Mouse (Mus musculus): ENCODE measurements around the gene Flad1.
A peak's percentile ranks its signal among the peaks of the same experiment; 100 is the strongest.

Gene Flad1

DNA sequence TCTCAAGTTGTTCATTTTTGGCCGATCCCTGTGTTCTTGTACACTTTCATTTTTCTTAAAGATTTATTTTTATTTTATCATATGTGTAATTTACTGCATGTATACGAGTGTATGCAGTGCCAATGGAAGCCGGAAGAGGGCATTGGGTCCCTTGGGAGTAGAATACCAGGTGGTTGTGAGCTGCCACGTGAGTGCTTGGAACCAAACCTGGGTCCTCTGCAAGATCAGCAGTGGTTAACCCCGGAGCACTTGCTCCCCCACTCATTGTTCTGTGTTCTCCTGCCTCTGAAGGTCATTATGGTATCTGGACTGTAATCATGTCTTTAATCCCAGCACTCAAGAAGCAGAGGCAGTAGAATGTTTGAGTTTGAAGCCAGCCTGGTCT is 13.5 kb upstream of the Flad1 start:
- no peak for DNase-seq

DNA sequence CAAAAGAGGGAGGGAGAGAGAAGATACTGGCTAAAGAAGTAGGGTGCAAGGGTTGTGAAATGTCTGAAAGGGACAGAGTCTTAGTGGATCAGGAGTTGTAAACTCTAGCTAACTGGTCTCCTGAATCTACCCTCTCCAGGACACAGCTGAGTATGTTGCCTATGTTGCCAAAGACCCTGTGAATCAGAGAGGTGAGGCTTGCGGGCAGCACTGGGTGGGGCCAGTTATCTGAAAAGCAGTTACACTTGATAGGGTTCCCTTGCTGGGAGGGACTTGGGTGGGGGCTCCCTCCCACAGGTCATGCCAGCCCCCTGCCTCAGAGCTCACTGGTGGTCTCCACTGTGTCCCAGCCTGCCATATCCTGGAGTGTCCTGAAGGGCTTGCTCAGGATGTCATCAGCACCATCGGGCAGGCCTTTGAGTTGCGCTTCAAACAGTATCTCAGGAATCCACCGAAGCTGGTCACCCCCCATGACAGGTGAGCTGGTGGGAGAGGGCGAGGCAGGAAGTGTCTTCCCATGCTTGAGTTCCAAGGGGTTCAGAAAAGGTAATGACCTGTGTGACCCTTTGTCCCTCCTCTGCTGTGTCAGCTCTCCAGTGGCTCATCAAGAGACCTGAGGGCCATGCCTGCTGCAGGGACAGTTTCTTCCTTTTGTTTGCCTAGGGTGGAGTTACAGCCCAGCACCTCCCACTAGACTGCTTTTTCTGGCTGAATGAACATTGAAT is 12.9 kb upstream of the Flad1 start:
- no peak for DNase-seq

DNA sequence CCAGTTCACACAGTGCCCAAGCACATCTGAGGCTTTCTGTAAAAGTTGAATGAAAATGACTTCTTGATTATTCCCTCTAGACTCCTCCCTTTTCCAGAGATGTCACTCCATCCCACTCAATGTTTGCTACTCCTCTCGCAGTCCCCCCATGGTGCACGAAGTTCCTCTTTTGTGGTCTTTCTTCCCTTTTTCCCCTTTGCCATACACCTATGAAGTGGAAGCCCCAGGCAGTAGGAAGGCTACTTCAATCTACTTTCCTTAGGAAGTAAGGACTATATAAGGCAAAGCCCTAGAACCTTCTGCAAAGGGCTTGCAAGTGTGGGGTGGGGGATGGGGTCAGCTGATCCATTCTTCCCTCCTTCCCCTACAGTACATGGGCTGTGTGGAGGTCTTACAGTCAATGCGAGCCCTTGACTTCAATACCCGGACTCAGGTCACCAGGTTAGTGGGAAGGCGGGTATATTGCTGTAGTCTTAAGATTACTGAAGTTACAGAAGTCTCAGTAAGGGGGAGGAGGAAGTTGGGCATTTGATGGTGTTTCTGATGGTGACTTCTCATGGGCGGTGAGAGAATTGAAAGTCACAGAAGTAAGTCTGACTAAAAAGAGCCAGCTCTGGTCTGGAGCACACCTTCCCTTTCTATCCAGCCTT is 11.0 kb upstream of the Flad1 start:
- DNase-seq: no peak

DNA sequence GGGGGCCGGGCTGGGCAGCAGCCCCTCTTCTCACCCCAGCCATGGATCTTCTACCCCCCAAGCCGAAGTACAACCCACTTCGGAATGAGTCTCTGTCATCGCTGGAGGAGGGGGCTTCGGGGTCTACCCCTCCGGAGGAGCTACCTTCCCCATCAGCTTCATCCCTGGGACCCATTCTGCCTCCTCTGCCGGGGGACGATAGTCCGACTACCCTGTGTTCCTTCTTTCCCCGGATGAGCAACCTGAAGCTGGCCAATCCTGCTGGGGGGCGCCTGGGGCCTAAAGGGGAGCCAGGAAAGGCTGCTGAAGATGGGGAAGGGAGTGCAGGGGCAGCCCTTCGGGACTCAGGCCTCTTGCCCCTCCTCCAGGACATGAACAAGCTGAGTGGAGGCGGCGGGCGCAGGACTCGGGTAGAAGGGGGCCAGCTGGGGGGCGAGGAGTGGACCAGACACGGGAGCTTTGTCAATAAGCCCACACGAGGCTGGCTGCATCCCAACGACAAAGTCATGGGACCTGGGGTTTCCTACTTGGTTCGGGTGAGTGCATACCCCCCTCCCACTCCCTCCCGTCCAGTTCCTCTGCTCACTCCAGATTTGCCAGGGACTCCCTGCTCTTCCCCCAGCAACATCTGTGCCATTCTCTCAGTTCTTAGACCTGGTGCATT is 10.3 kb upstream of the Flad1 start:
- DNase-seq: no peak

DNA sequence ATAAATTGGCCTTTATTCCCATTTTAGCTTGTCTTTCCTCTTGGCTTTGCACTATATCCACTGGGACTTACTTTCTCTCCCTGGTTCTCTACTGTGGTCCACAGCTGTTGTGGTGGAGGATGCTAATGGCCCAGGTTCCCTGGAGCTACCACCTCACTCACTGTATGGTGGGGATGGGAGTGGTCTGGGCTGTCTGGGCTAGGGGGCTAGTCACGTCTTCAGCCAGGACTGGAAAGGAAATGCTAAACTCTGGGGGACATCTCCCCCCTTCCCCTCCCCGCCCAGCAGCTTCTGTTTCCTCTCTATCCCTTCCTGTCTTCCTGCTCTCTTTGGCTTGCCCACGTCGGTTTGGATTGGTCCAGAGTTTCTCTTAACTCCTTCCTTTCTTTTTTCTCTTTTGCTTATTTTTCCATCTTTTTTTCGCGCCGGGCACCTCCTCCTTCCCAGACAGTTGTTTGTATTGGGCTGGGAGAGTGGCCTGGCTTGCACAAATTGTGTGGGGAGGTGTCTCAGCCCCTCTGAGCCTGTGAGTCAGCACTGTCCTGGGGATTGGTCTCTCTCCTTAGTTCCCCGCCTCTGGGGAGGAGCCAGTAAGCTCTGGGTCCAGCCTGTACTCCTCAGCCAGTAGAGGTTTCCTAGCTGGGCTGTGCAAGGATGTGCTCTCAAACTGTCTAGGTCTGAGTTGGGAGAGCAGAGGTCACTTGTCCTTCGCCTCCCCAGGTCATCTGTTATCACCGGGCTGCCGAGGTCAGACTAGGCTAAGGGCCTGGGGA is 9.5 kb upstream of the Flad1 start:
- peak; percentile 74 to 77 for DNase-seq

DNA sequence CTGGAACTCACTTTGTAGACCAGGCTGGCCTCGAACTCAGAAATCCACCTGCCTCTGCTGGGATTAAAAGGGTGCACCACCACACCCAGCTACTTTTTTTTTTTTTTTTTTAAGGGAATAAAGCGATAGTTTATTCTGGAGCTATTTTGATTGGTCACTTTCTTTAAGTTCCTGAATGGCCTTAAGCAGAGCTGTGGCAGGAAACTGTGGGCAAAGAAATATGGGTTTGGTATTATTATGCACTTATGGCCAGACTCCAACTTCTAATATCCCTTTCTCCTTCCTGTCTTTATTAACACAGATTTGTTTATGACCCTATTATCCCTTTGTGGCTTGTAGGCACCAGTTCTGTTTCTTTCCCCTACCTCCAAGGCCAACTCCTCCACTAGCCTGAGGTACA is 8.8 kb upstream of the Flad1 start:
- no peak for DNase-seq

DNA sequence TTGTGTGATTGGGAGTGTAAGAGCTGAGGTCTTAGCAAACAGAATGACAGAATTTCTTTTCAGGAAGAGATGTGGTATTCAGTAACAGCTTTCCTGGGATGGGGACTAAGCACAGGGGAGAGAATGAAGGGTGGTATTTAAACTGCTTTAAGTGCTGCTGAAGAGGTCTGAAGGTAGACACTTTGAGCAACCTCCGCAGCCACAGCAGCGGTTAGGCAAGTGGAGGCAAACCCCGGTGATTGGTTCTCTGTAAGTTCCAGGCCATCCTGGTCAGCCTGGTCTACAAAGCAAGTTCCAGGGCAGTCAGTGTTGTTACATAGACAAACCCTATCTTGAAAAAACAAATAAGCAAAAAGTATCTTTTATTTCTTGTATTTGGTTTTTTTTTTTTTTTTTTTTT is 8.3 kb upstream of the Flad1 start:
- DNase-seq: no peak

DNA sequence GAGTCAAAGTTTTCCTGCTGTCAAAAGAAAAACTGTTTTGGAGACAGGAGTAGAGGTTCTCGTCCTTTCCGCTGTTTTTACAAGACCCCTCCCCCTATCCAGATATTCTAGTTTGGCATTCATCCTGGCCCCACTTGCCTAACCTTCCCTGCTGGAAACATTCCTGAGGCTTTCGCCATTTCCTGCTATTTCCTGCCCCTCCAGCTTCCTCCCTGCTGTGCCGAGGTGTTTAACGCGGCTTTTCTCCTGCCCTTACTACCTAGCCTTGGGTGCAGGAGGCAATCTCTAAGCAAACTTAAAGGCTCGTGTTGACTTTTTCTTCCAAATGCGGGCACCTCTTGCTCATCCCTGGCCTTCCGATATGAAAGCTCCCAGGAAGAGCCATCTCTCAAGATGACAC is 7.9 kb upstream of the Flad1 start:
- DNase-seq: peak; percentile 61

DNA sequence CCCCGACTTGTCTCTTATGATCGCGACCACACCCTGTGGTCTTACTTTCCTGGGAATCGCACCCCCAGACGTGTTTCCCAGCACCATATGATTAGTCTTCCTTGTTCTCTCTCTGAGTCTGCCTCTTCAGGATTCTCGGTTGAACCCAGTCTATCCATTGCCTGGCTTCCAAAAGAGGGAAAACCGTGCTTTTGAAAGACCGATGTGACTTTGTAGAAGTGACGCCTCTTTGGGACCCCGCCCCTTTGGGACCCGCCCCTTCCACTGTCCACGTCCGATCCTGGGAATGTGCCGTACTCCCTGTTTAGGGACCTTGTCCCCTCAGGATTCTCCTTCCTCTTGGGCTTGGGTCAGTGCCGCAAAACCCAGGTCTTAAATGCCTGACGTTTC is 7.2 kb upstream of the Flad1 start:
- peak; percentile 80 to 87 for DNase-seq

DNA sequence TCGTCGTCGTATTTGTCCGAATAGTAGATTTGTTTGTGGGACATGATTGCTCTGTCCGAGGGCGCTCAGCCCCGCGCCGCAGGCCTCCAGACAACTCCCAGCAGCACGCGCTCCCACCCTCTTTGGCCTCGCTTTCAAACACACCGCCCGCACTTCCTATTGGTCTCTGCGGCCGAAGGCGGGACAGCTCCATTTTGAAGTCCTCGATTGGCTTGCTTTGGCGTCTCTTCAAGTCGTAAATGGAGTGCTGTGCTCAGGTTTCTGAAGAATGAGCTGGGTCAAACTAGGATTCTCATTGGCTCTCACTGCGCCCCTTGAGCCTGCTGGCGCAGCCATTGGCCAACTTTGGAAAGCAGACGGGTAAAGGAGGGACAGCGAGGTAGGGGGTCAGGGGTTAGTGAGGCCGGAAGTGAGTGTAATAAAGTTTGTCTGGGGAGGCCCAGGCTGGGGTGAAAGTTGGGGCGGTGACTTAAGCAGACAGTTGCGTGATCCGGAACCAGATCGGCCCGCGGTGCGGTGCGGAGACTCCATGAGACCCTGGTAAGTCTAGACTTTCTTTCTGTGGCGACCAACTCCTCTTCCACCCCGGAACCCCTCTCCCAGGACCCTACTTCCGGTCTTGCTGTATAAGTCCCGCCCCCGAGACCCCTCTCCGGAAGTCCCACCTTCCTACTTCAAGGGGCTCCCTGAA is 6.6 kb upstream of the Flad1 start, which contains the start of the genes Cks1b and Shc1:
TSS of gene Cks1b (minus strand) at position 214 of the 691 bp plus-strand sequence.
TSS of gene Shc1 (plus strand) at position 274 of the 691 bp plus-strand sequence.
- peak; percentile 97 to 99 for DNase-seq

DNA sequence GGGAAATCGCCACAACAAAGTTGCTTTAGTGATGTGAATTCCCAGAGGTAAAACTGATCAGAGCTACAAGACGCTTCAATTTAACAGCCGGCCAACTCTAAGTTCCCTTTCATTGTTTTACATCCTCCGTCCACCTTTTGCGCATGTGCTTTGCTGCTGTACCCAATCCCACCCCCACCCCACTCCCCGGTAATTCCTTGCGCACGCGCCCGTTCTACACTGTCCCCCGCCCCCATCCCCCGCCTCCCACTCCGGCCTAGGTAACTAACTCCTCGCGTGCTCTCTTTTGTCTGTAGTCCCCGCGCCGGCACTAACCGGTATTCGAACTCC is 6.1 kb upstream of the Flad1 start:
- DNase-seq: no peak

DNA sequence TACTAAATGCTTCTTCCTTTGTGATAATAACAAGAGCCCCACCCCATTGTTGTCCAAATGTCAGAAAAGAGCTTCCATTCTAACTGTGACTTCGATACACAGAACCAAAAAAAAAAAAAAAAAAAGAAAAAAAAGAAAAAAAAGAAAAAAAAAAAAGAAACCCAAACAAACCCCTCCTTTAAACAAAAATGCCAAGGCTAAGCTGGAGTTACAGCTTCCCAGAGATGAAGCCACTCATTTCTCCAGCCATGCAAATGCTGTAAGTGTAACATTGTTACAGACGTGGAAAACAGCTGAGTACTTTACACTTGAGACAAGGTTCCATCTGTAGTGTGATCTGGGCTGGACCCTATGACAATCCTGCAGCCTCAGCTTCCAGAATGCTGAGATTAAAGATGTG is 5.5 kb upstream of the Flad1 start:
- no peak for DNase-seq

DNA sequence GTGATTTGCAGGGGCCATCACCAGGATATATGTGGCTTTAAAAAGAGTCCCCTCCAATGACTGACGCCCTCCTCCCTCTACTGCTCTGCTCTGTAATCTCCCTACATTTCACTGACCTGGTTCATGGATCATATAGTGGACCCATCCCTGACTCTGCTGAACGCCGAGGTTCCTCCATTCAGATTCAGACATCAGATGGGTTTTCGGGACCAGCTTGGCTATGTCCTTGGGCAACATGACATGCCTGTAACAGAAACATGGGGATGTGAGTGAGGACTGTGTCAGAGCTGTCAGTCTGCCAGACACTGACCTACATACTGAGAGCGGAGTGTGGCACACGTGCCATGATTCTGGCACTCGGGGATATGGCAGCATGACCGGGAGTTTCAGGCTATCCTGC is 4.5 kb upstream of the Flad1 start:
- no peak for DNase-seq

DNA sequence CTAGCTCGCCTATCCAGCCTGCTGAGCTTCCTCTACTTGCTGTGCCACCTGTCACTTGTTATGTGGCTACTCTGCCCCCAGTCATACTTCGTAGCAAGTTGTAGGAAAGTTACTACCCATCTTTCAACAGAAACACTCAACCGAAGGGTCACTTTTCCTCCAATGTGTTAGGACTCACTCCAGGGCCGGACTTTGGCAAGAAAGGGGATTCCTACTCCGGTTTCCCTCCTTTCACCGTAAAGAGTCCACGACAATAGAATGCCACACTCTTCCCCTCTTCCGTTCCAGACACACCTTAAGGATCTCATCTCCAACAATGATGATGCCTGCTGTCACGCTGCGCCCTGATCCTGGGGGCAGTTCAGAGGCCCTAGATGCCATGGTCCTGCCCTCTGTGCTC is 806 bp downstream of the Flad1 start:
- no peak for DNase-seq

DNA sequence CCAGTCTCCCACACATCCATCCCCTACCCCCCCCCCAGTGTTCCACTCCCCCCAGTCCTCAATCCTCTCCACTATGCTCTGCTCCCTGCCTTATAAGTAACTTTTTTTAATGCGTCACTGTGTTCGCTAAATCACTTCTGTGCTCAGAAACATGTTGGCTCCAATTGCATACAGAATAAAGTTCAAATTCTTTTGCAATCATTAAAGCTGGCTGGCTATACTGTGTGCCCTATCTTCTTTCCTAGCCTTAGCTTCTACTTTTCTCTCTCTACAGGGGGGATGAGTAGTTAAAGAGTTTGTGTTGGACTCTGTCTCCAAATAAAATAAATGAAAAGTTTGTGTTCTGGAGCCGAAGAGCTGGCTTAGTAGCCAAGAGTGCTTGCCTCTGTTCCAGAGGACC is 2.0 kb downstream of the Flad1 start:
- no peak for DNase-seq

DNA sequence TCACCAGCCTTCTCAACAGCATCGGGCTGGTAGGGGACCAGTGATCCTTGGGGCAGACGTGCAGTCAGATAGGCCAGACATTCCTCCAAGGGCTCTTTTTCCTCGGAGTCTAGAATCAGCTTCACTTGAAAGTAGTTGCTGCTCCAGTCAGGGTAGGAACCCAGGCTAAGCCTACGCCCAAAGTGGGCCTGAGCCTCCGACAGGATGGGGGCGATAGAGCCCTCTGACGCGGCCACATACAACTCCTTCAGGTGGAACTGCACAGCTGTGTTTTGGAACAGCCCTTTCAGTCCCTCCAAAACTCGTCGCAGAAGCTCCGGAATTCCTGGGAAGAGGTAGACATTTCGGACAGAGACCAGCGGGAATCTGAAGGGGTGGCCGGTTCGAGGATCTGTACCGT is 3.2 kb downstream of the Flad1 start:
- DNase-seq: no peak

DNA sequence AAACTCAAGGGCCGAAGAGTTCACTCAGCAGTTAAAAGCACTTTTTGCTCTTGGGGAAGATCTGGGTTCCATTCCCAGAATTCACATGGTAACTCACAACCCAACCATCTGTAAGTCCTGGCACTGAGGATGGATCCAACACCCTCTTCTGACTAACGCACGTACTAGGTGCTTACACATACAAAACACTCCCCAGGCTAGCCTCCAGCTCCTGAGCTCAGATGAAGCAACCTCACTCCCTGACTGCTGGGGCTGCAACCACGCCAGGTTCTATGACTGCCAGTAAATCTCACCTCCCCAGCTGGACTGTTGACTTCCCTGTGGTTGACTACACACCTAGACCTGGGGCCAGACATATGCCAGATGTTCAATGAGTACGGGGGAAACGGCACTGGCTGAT is 4.8 kb downstream of the Flad1 start:
- no peak for DNase-seq

DNA sequence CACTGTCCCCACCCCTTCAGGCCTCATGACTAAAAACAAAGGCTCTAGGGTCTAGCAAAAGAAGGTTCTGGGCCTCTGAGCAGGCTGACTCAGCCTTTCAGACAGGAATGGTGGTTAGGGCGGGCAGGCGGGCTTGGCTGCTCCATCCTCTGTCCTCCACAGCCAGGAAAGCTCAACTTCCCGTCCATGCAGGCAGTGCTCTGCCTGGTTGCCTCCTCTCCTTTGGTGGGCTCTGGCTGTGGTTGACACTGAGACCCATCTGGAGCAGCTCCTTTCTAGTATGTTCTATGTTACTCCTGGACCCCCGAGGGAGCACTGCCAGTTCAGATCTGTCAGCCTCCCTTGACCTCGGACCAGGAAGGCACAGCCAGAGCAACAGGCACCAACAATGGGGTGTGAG is 9.0 kb downstream of the Flad1 start, which contains the start of gene Lenep:
TSS of gene Lenep (minus strand) at position 101 of the 400 bp plus-strand sequence.
- DNase-seq: no peak

DNA sequence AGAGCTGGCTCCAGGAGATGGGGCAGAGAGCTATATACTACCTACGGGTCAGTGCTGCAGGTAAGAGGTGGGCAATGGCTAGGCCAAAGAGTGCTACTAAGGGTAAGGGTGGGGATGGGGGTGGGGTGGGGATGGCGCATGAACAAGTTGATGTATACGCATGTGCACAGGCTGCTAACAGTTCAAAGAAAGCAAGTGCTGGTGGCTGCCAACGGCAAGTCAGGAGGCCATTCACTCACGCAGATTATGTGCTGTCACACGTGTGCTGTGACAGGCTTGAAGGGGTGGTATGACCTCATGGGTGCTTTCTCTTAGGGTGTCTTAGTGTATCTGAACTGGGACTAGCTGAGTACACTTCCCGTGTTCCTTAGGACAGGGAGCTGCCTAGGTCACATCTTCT is 10.3 kb downstream of the Flad1 start:
- no peak for DNase-seq

DNA sequence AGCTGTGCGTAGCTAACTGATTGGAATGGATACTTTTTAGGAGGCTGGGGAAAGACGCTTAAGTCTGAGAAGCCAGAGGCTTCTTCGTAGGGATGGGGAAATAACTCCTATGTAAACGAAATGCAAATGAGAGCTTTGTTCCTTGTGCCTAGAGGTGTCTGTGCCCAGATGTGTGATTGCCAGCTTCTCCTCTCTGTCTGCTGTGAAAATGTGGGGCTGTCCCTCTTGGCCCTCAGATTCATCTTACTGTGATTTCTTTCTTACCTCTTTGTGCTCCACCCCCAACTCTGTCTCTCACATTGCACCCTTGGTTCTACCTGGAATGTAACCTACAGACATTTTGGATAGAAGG is 15.0 kb downstream of the Flad1 start:
- DNase-seq: no peak

DNA sequence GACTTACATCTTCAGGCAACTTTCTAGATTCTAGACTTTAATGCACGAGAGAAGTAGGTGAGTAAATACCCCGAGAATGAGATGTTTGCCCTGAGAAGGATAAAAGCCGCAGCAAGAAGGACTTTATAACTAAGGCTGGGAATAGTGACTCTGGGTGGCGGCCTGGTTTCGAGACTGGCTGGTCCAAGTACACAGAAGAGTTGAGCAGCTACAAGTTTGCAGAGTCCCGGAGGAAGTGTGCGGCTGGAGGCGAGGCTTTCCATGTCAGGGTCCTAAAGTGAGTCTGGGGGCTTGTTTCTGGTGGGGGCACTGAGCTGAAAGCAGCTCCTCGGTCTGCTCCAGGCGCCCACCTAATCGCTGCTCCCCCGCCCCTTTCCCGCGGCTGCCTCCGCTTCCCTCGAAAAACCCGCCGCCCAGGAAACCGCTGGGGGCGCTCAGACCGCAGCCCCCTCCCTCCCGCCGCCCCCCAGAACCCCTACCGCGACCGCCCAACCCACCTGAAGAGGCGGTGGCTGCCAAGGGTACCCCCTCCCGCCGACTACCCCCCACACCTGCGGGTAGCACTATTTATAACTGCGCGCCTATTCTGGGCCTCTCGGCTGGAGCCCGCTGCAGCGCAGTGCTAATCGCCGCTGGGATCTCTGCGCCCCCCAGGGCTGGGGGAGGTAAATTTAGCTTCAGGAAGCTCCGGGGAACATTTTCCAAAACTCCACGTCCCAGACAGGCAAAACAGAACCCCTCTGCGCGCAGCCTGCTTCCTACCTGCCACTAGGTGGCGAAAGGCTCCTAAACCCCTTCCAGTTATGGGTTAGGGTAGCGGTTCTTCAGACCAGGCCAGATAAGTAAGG is 15.6 kb downstream of the Flad1 start:
- DNase-seq: peak; percentile 73 to 82

DNA sequence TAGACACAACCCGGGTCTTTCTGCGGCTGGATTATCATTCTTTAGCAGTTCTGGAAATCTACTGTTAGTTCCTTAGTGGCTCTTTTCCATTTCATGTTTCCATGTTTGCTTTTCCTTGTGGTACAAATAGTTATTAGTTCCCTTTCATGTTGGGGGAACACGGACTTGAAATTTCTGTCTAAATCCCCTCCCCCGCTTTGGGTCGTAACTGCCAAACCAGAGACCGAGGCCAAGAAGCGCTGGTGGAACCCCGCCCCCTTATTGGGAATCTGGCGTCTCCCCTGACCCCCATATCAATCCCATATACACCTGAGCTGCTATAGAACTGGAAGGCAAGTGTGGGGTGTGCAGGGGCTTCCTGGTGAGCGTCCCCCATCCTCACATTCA is 16.3 kb downstream of the Flad1 start:
- DNase-seq: no peak
